Mouse (Mus musculus): ENCODE measurements at regions not wholly inside any gene's neighbourhood (a gene's known extent, or its start where the extent isn't known, plus 50 kb on each side); places are given as distances from the start of the nearest gene placed in this dataset.

DNA sequence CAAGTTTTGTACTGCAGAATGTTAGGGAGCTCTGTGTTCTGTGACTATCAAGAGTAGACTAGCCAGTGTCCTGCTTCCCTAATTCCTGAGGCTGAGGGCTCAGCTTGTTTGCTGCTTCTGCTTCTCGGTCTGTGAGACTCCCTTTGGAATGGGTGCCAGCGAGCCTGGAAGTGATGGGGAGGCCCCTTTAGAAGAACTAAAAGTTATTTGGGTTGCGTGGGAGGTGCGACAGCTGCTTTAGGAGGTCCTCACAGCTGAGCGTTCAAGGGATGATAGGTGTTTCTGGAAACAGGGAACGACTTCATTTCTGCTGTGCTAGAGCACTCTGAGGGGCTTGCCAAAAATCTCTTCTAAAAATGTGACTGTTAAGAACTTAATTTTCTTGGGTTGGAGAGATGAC lies 305.7 kb downstream of the Foxo1 start:
- no peak for DNase-seq
- TF ChIP-seq POLR2A (IDR thresholded peaks at IDR 0.05; ENCODE audit: borderline replicate concordance, extremely low read depth, low read depth, low read length) (no peak), CTCF (IDR thresholded peaks at IDR 0.05; ENCODE audit: insufficient read depth, low read length) (no peak)
- Histone ChIP-seq H3K4me1 (ENCODE audit: control insufficient read depth, insufficient read depth, low read length) (no peaks in the 10 kb centered on the region; the same call in 1 of the 2 replicates), H3K4me3 (replicated peaks; ENCODE audit: extremely low read depth, low read depth, low read length) (no peak overlapping the region)
- WGBS, result 83% methylated on average over 6 of the region's 6 CpGs

DNA sequence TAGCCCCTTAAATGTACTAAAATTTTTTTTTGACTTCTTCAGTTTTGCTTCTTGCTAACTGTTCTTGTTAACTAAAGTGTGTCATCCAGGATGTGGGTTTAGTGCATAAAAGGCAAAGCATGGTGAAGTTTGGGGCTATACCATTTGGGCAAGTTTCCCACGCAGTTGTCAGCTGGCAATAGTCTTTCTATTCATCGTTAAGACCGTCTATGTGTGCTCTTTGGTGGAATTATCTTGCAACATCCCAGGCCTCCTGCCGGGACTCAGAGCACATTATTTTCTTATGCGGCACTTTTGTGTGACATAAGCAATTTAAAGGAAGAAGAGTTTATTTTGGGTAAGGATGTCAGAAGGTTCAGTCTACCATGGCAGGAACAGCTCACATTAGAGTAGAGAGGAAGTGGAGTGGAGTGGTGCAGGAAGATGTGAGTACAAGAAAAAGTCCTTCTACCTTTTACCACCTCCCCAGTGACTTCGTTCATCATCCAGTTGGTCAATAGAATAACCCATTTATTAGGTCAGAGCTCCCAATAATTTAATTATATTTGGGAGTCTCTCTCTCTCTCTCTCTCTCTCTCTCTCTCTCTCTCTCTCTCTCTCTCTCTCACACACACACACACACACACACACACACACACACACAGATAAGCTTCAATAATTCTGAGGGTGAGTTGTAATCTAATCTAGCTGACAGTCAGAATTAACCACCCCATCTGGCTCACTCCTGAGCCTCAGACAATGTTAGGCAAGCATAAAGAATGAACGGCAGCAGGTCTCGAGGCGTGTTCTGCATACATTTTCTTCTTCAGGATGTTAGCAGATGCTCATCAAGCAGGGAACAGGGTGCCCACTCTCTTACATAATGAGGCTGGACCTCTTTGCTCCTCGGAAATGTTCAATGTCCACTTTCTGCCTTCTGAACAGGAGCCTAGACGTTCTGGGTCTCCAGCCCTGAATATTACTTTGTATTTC lies 304.7 kb downstream of the Foxo1 start:
- DNase-seq, result no peak
- TF ChIP-seq POLR2A (IDR thresholded peaks at IDR 0.05; ENCODE audit: borderline replicate concordance, extremely low read depth, low read depth, low read length) (no peak), CTCF (IDR thresholded peaks at IDR 0.05; ENCODE audit: insufficient read depth, low read length) (no peak)
- H3K4me3 ChIP-seq (replicated peaks; ENCODE audit: extremely low read depth, low read depth, low read length), result no peak overlapping the region
- H3K4me1 ChIP-seq (ENCODE audit: control insufficient read depth, insufficient read depth, low read length), result no peaks in the 10 kb centered on the region; the same call in 1 of the 2 replicates
- WGBS, result 81% methylated on average over 11 of the region's 11 CpGs

DNA sequence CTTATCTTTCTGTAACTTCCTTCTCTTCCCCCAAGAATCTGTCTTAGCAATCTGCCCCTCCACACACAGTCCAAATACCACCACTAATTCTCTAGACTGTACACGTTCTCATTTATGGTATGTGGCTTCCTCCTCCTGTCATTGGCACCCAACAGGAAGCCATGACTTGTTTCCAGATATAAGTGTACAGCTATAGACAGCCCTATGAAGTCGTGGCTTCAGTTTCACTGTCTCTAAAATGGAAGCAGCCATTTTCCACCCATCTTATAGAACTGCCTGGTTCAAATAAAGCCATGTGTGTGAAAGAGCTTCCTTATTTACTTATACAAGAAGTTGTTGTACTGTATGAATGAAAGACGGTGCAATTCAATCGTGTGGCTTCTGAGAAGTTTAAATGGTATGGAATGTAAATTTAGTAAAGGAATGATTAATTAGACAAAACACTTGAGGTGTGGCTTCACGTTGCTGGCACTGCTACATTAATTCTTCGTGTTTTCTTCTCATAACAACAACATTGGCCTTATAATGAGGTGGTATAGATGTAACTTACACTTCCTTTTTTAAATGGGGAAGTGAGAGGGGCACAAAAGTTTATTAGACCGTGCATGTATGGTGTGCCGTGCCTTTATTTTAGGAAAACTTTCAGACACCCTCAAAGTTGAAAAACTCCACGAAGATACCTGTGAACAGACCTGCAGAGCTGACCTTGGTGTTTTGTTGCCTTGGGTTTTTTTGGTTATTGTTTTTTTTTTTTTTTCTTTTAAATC lies 299.7 kb downstream of the Foxo1 start:
- TF ChIP-seq CTCF (IDR thresholded peaks at IDR 0.05; ENCODE audit: insufficient read depth, low read length) (no peak), POLR2A (IDR thresholded peaks at IDR 0.05; ENCODE audit: borderline replicate concordance, extremely low read depth, low read depth, low read length) (no peak)
- no peak for DNase-seq
- Histone ChIP-seq H3K4me1 (ENCODE audit: control insufficient read depth, insufficient read depth, low read length) (no peaks in the 10 kb centered on the region), H3K4me3 (replicated peaks; ENCODE audit: extremely low read depth, low read depth, low read length) (no peak overlapping the region)
- 55% methylated on average over 9 of the region's 9 CpGs for WGBS

DNA sequence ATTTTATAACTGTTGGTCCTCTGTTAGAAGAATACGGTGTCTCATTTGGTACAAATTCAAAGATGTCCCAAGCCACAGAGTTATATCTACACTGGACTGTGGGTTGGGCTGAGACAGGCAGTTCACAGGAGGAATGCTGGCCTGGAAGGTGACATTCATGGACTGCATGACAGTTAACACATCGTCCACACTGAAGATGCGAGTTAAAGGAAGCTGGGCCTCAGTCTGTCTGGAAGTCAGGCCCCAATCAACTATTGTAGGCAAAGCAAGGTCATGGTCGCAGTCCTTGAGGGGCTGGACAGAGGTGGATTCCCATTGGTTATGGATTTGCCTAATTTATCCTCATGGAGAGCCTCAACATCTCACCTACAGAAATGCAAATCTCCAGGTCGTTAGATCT lies 295.5 kb downstream of the Foxo1 start:
- Histone ChIP-seq H3K4me1 (ENCODE audit: control insufficient read depth, insufficient read depth, low read length) (no peaks in the 10 kb centered on the region), H3K4me3 (replicated peaks; ENCODE audit: extremely low read depth, low read depth, low read length) (no peak overlapping the region)
- no peak for DNase-seq
- WGBS, result 77% methylated on average over 5 of the region's 5 CpGs
- TF ChIP-seq CTCF (IDR thresholded peaks at IDR 0.05; ENCODE audit: insufficient read depth, low read length), result no peak
- TF ChIP-seq POLR2A (IDR thresholded peaks at IDR 0.05; ENCODE audit: borderline replicate concordance, extremely low read depth, low read depth, low read length), result no peak

DNA sequence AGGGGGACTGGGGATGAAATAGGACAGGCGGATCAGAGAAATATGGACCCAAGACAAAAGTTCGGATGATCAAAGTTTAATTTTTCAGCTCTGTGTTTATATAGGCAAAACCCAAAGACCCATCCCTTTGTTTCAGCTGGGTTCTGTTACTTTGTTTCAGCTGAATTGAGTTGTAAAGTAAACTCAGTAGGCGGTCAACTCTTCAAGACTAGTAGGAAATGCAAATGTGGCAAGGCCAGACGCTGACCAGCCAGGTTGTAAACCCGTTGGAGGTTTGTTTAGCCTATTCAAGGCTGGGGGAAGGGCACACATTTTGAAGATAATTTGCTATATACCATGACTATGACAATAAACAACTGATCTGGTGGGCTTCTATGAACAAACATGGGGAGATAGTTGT lies 294.7 kb downstream of the Foxo1 start:
- Histone ChIP-seq H3K4me3 (replicated peaks; ENCODE audit: extremely low read depth, low read depth, low read length) (no peak overlapping the region), H3K4me1 (ENCODE audit: control insufficient read depth, insufficient read depth, low read length) (no peaks in the 10 kb centered on the region)
- TF ChIP-seq POLR2A (IDR thresholded peaks at IDR 0.05; ENCODE audit: borderline replicate concordance, extremely low read depth, low read depth, low read length) (no peak), CTCF (IDR thresholded peaks at IDR 0.05; ENCODE audit: insufficient read depth, low read length) (no peak)
- no peak for DNase-seq
- 75% methylated on average over 5 of the region's 5 CpGs for WGBS

DNA sequence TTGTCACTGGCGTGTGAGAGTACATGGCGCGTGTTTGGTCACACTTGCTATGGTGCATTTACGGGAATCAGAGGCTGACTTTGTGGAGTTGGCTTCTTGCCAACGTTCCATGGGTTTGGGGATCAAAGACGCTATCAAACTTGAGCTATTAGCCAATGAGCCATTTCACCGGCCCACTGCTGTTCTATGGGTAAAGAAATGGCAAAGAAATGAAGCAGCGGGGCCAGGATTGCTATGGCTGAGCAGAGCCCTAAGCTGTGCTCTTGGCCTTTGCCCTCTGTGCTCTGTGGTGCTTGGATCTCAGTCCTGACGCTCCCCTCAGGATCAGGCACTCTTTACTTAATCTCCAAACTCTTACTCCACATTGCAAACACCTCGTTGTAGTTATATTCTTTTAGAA lies 291.3 kb downstream of the Foxo1 start:
- no peak for DNase-seq
- H3K4me1 ChIP-seq (ENCODE audit: control insufficient read depth, insufficient read depth, low read length), result peaks cover 7% of the 10 kb centered on the region
- no peak for TF ChIP-seq POLR2A (IDR thresholded peaks at IDR 0.05; ENCODE audit: borderline replicate concordance, extremely low read depth, low read depth, low read length)
- no peak for TF ChIP-seq CTCF (IDR thresholded peaks at IDR 0.05; ENCODE audit: insufficient read depth, low read length)
- no peak overlapping the region for H3K4me3 ChIP-seq (replicated peaks; ENCODE audit: extremely low read depth, low read depth, low read length)
- WGBS, result 75% methylated on average over 10 of the region's 10 CpGs

DNA sequence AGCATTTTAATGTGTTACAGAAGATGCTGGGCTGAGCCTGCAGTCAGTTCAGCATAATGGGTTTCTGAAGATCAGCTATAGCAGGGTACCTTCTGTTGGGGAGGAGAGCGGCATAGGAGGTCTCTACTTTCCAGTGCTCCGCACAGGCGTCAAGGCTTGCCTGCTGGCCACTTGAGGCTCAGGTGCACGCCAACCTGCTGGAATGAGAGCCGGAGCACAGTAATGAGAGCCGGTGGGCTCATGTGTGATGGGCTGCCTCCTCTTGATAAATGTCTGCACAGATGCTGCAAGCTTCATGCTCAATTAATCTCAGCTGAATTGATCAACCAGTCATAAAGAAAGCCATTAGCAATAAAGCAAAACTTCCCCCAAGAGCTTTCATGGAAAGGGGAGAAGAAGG lies 290.6 kb downstream of the Foxo1 start:
- TF ChIP-seq POLR2A (IDR thresholded peaks at IDR 0.05; ENCODE audit: borderline replicate concordance, extremely low read depth, low read depth, low read length) (no peak), CTCF (IDR thresholded peaks at IDR 0.05; ENCODE audit: insufficient read depth, low read length) (no peak)
- 88% methylated on average over 6 of the region's 6 CpGs for WGBS
- peaks cover 7% of the 10 kb centered on the region for H3K4me1 ChIP-seq (ENCODE audit: control insufficient read depth, insufficient read depth, low read length)
- no peak overlapping the region for H3K4me3 ChIP-seq (replicated peaks; ENCODE audit: extremely low read depth, low read depth, low read length)
- no peak for DNase-seq

DNA sequence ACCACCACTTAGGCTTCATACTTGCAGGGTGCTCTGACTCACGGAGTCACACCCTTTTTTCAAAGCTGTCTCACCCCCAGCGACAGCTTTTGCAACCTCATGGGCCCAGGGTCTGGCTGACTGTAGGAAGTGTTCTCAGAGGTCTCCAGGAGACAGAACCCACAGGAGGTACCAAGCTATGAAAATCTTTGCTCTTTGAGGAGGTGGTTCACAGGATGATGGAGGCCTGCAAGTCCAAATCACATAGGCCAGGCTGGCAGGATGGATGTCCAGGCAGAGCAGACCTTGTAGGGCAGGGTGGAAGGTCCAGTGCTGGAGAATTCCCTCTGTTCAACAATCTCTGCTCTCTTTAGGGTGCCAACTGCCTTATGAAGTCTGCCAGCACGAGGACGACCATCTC lies 289.2 kb downstream of the Foxo1 start:
- WGBS, result 88% methylated on average over 4 of the region's 4 CpGs

DNA sequence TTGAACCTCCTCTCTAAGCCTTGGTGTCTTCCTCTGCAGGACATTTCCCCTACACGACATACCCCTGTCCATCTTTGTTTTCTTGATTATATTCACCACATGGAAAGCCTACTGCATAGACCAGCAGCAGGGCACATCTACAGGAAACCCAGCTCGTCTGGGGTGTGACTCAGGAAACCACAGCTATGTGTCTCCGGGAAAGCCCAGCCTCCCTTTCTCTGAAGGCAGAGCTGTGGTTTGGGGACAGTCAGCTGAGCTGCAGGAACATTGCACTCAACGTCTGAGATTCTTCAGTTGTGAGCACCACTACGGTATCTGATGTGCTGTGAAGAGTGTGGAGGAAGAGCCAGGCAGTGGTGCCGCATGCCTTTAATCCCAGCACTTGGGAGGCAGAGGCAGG lies 286.9 kb downstream of the Foxo1 start:
- TF ChIP-seq POLR2A (IDR thresholded peaks at IDR 0.05; ENCODE audit: borderline replicate concordance, extremely low read depth, low read depth, low read length), result no peak
- TF ChIP-seq CTCF (IDR thresholded peaks at IDR 0.05; ENCODE audit: insufficient read depth, low read length), result no peak
- 37% methylated on average over 6 of the region's 6 CpGs for WGBS
- peaks cover 7% of the 10 kb centered on the region for H3K4me1 ChIP-seq (ENCODE audit: control insufficient read depth, insufficient read depth, low read length)
- no peak for DNase-seq
- H3K4me3 ChIP-seq (replicated peaks; ENCODE audit: extremely low read depth, low read depth, low read length), result no peak overlapping the region

More for the DNA sequence above, 289.2 kb downstream of the Foxo1 start:
- H3K4me3 ChIP-seq (replicated peaks; ENCODE audit: extremely low read depth, low read depth, low read length), result no peak overlapping the region
- peaks cover 7% of the 10 kb centered on the region for H3K4me1 ChIP-seq (ENCODE audit: control insufficient read depth, insufficient read depth, low read length)
- DNase-seq, result no peak
- TF ChIP-seq CTCF (IDR thresholded peaks at IDR 0.05; ENCODE audit: insufficient read depth, low read length), result no peak
- no peak for TF ChIP-seq POLR2A (IDR thresholded peaks at IDR 0.05; ENCODE audit: borderline replicate concordance, extremely low read depth, low read depth, low read length)
